Mouse (Mus musculus) adrenal gland, postnatal 36 days (tissue): ENCODE measurements at regions not wholly inside any gene's neighbourhood (a gene's known extent, or its start where the extent isn't known, plus 50 kb on each side); places are given as distances from the start of the nearest gene placed in this dataset.
A peak's percentile ranks its signal among the peaks of the same experiment; 100 is the strongest.

Experiments
- DNase-seq, 2 experiments: peaks; one replicate each; pipeline ENCODE4 v3.0.0; 2021; ENCODE audit warnings: mixed read lengths in 1 of 2

- DNase-seq = no peak
These were observed 347.4 kb downstream of the Gm43517 start for GRCm38 (mm10) chr12:49732351-49732750.

- peak in 1 of 2 experiments; percentile 1 for DNase-seq
These were observed 352.1 kb downstream of the Gm43517 start for GRCm38 (mm10) chr12:49737100-49737499.

GRCm38 (mm10) chr12:49739960-49740740 lies 355.2 kb downstream of the Gm43517 start:
- DNase-seq = no peak

GRCm38 (mm10) chr12:49743402-49743801 lies 358.4 kb downstream of the Gm43517 start:
- DNase-seq = no peak

- no peak for DNase-seq
These were observed 362.1 kb downstream of the Gm43517 start for GRCm38 (mm10) chr12:49747081-49747480.

GRCm38 (mm10) chr12:49758391-49758790 lies 373.4 kb downstream of the Gm43517 start:
- no peak for DNase-seq

GRCm38 (mm10) chr12:49764541-49764940 lies 379.6 kb downstream of the Gm43517 start:
- no peak for DNase-seq

GRCm38 (mm10) chr12:49808341-49808740 lies 423.4 kb downstream of the Gm43517 start:
- no peak for DNase-seq

GRCm38 (mm10) chr12:49814653-49815052 lies 429.7 kb downstream of the Gm43517 start:
- no peak for DNase-seq

GRCm38 (mm10) chr12:49827769-49828168 lies 442.8 kb downstream of the Gm43517 start:
- no peak for DNase-seq

GRCm38 (mm10) chr12:49828553-49828952 lies 443.6 kb downstream of the Gm43517 start:
- DNase-seq = no peak

- no peak for DNase-seq
These were observed 445.7 kb downstream of the Gm43517 start for GRCm38 (mm10) chr12:49830665-49831064.

GRCm38 (mm10) chr12:49832118-49832847 lies 447.3 kb downstream of the Gm43517 start:
- DNase-seq = no peak

- no peak for DNase-seq
These were observed 451.5 kb downstream of the Gm43517 start for GRCm38 (mm10) chr12:49836282-49837070.

GRCm38 (mm10) chr12:49885507-49885906 lies 500.5 kb downstream of the Gm43517 start:
- DNase-seq = no peak

- no peak for DNase-seq
These were observed 502.3 kb downstream of the Gm43517 start for GRCm38 (mm10) chr12:49887246-49887645.

- no peak for DNase-seq
These were observed 512.8 kb downstream of the Gm43517 start for GRCm38 (mm10) chr12:49897768-49898167.

GRCm38 (mm10) chr12:49915691-49916090 lies 530.7 kb downstream of the Gm43517 start:
- DNase-seq = no peak

- DNase-seq = no peak
These were observed 536.6 kb downstream of the Gm43517 start for GRCm38 (mm10) chr12:49921608-49922007.

GRCm38 (mm10) chr12:49940818-49941217 lies 555.8 kb downstream of the Gm43517 start:
- DNase-seq = no peak

- no peak for DNase-seq
These were observed 560.1 kb downstream of the Gm43517 start for GRCm38 (mm10) chr12:49944911-49945627.

GRCm38 (mm10) chr12:49945628-49946220 lies 560.8 kb downstream of the Gm43517 start:
- no peak for DNase-seq
